Mouse (Mus musculus): Measurements from ENCODE around the gene Ppef2. TPM values are rescaled to one million over a fixed set of nuclear protein-coding genes. Genes with fewer than 3 reads are reported as not detected.
A peak's percentile ranks its signal among the peaks of the same experiment; 100 is the strongest.

Ppef2 gene
- polyA plus RNA-seq, 1 experiment = 3.2 TPM

DNA sequence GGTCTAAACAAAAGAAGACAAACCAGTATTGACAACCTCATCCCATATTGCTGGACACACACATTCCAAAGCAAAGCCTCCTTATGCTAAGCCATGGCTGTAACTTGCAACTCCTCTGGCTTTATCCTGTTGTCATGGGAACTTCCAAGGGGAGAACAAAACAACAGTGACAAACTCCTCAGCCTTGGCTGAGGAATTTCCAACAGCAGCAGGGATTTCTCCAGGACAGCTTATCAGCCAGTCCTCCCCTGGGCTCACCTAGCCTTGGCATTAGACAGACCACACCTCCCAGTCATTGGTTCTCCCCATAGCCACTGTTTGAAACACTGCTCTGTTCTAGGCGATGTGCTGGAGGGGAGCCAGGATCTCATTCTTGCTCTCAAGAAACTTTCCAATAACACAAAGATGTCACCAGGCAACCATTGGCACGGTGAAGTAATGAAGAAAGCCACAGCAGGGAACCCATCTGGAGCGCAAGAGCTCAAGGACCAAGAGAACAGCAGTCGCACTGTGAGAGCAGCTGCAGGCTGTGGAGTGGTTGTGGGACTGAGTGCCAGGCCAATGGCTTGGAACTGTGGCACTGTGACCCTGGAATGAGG, 7.8 kb upstream of the Ppef2 start:
- Histone ChIP-seq H3K4me3 (ENCODE audit: low read depth, low read length) (no peak overlapping the region), H3K4me1 (ENCODE audit: control insufficient read depth, insufficient read depth, low read length) (no peaks in the 10 kb centered on the region), H3K27ac (ENCODE audit: insufficient read depth, low read length) (no peak overlapping the region), H3K9ac (ENCODE audit: low read depth, poor library complexity, severe bottlenecking) (no peak overlapping the region), H3K36me3 (ENCODE audit: control insufficient read depth, insufficient read depth, low read length, poor library complexity, severe bottlenecking) (no peaks in the 10 kb centered on the region), H3K9me3 (replicated peaks; ENCODE audit: control insufficient read depth, insufficient read depth, low read length, poor library complexity, severe bottlenecking) (no peaks in the 10 kb centered on the region), H3K27me3 (ENCODE audit: control insufficient read depth, insufficient read depth, low read length, poor library complexity, severe bottlenecking) (no peaks in the 10 kb centered on the region)
- TF ChIP-seq CTCF (IDR thresholded peaks at IDR 0.05; ENCODE audit: low read depth, low read length) = no peak
- no peak for TF ChIP-seq POLR2A (IDR thresholded peaks at IDR 0.05; ENCODE audit: insufficient read depth, low read length)
- no peak for TF ChIP-seq EP300 (IDR thresholded peaks at IDR 0.05; ENCODE audit: insufficient read depth, low read depth, low read length)

DNA sequence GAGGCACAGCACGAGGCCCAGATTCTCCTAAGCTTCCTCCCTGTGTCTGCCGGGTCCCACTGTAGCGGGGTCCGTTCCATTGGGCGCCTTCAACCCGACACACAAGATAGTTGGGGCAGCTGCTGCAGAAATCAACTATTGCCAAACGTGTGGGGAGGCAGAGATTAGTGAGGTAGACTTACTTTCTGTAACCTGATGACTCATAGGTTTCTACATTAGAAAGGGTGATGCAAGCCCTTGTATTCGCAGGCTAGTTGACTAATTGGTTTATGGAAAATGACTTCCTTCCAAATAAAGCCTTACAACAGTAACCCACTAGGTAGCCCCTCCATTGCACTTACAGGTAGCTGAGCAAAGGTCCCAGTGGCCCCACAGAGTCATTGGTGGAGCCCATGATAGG, 6.6 kb upstream of the Ppef2 start:
- Histone ChIP-seq H3K9ac (ENCODE audit: low read depth, poor library complexity, severe bottlenecking) (no peak overlapping the region), H3K27me3 (ENCODE audit: control insufficient read depth, insufficient read depth, low read length, poor library complexity, severe bottlenecking) (no peaks in the 10 kb centered on the region), H3K36me3 (ENCODE audit: control insufficient read depth, insufficient read depth, low read length, poor library complexity, severe bottlenecking) (no peaks in the 10 kb centered on the region), H3K4me1 (ENCODE audit: control insufficient read depth, insufficient read depth, low read length) (no peaks in the 10 kb centered on the region), H3K9me3 (replicated peaks; ENCODE audit: control insufficient read depth, insufficient read depth, low read length, poor library complexity, severe bottlenecking) (no peaks in the 10 kb centered on the region), H3K4me3 (ENCODE audit: low read depth, low read length) (no peak overlapping the region), H3K27ac (ENCODE audit: insufficient read depth, low read length) (no peak overlapping the region)
- TF ChIP-seq CTCF (IDR thresholded peaks at IDR 0.05; ENCODE audit: low read depth, low read length) (no peak), POLR2A (IDR thresholded peaks at IDR 0.05; ENCODE audit: insufficient read depth, low read length) (no peak), EP300 (IDR thresholded peaks at IDR 0.05; ENCODE audit: insufficient read depth, low read depth, low read length) (no peak)

DNA sequence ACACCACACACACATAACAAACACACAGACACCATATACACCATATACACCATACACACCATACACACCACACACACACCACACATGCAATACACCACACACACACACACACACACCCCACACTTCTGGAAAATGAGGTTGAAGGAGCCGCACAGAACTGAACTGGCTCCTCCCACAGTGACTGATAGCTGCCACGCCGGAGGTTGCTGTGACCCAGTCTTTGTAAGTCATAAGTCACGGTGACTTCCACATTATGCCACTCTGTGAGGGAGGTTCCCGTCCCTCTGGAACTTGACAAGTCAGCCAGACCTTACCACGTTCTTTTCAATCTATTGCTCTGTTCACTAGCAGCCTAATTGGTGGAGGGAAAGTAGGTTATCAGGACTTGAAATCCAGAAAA, 1.6 kb downstream of the Ppef2 start:
- Histone ChIP-seq H3K4me1 (ENCODE audit: control insufficient read depth, insufficient read depth, low read length) (no peaks in the 10 kb centered on the region), H3K27me3 (ENCODE audit: control insufficient read depth, insufficient read depth, low read length, poor library complexity, severe bottlenecking) (no peaks in the 10 kb centered on the region), H3K27ac (ENCODE audit: insufficient read depth, low read length) (no peak overlapping the region), H3K4me3 (ENCODE audit: low read depth, low read length) (no peak overlapping the region), H3K9ac (ENCODE audit: low read depth, poor library complexity, severe bottlenecking) (no peak overlapping the region), H3K36me3 (ENCODE audit: control insufficient read depth, insufficient read depth, low read length, poor library complexity, severe bottlenecking) (no peaks in the 10 kb centered on the region), H3K9me3 (replicated peaks; ENCODE audit: control insufficient read depth, insufficient read depth, low read length, poor library complexity, severe bottlenecking) (no peaks in the 10 kb centered on the region)
- TF ChIP-seq EP300 (IDR thresholded peaks at IDR 0.05; ENCODE audit: insufficient read depth, low read depth, low read length) = no peak
- TF ChIP-seq POLR2A (IDR thresholded peaks at IDR 0.05; ENCODE audit: insufficient read depth, low read length) = no peak
- TF ChIP-seq CTCF (IDR thresholded peaks at IDR 0.05; ENCODE audit: low read depth, low read length) = no peak

DNA sequence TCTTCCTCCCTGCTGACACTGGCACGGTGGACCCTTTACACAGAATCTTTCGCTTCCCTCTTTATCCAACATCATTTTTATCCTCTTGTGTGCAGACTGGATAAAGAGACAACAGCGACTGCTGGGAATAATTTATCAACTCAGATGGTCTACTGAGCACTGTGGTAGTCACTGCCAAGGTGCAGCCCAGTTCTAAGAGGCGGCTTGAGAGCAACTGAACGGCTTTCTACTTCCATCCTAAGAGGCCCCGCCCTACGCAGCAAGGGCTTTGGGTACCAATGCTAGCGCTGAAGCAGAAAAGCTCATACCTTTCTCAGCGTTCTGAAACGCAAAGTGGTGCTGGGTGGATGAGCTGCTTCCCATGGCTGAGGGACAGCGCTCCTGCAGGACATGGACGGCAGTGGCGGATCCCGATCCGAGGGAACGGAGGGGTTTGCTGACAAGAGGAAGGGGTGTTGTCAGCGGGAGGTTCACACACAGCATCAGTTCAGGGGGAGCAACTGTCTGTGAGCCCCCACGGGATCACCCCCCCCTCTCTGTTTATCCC, 3.2 kb downstream of the Ppef2 start:
- Histone ChIP-seq H3K27ac (ENCODE audit: insufficient read depth, low read length) (no peak overlapping the region), H3K4me1 (ENCODE audit: control insufficient read depth, insufficient read depth, low read length) (no peaks in the 10 kb centered on the region), H3K4me3 (ENCODE audit: low read depth, low read length) (no peak overlapping the region), H3K9ac (ENCODE audit: low read depth, poor library complexity, severe bottlenecking) (no peak overlapping the region), H3K9me3 (replicated peaks; ENCODE audit: control insufficient read depth, insufficient read depth, low read length, poor library complexity, severe bottlenecking) (no peaks in the 10 kb centered on the region), H3K27me3 (ENCODE audit: control insufficient read depth, insufficient read depth, low read length, poor library complexity, severe bottlenecking) (no peaks in the 10 kb centered on the region), H3K36me3 (ENCODE audit: control insufficient read depth, insufficient read depth, low read length, poor library complexity, severe bottlenecking) (no peaks in the 10 kb centered on the region)
- TF ChIP-seq EP300 (IDR thresholded peaks at IDR 0.05; ENCODE audit: insufficient read depth, low read depth, low read length) (no peak), POLR2A (IDR thresholded peaks at IDR 0.05; ENCODE audit: insufficient read depth, low read length) (no peak), CTCF (IDR thresholded peaks at IDR 0.05; ENCODE audit: low read depth, low read length) (peak; percentile 46)

DNA sequence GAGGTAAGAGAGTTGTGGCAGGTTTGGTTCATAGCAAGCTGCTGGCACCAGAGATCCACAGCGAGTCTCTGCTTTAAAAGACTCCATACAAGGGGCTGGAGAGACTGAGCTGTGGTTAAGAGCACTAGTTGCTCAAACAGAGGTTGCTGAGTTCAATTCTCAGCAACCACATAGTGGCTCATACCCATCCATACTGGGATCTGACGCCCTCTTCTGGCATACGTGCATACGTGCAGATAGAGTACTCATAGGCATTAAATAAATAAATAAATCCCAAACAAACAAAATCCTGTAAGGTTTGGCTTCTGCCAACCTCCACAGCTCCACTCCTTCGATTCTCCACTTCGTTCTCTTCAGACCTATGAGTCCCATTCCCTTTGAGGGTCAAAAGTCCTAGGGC, 4.0 kb downstream of the Ppef2 start:
- Histone ChIP-seq H3K27me3 (ENCODE audit: control insufficient read depth, insufficient read depth, low read length, poor library complexity, severe bottlenecking) (no peaks in the 10 kb centered on the region), H3K36me3 (ENCODE audit: control insufficient read depth, insufficient read depth, low read length, poor library complexity, severe bottlenecking) (no peaks in the 10 kb centered on the region), H3K4me3 (ENCODE audit: low read depth, low read length) (no peak overlapping the region), H3K9ac (ENCODE audit: low read depth, poor library complexity, severe bottlenecking) (no peak overlapping the region), H3K9me3 (replicated peaks; ENCODE audit: control insufficient read depth, insufficient read depth, low read length, poor library complexity, severe bottlenecking) (no peaks in the 10 kb centered on the region), H3K4me1 (ENCODE audit: control insufficient read depth, insufficient read depth, low read length) (no peaks in the 10 kb centered on the region), H3K27ac (ENCODE audit: insufficient read depth, low read length) (no peak overlapping the region)
- TF ChIP-seq POLR2A (IDR thresholded peaks at IDR 0.05; ENCODE audit: insufficient read depth, low read length) (no peak), CTCF (IDR thresholded peaks at IDR 0.05; ENCODE audit: low read depth, low read length) (no peak), EP300 (IDR thresholded peaks at IDR 0.05; ENCODE audit: insufficient read depth, low read depth, low read length) (no peak)

DNA sequence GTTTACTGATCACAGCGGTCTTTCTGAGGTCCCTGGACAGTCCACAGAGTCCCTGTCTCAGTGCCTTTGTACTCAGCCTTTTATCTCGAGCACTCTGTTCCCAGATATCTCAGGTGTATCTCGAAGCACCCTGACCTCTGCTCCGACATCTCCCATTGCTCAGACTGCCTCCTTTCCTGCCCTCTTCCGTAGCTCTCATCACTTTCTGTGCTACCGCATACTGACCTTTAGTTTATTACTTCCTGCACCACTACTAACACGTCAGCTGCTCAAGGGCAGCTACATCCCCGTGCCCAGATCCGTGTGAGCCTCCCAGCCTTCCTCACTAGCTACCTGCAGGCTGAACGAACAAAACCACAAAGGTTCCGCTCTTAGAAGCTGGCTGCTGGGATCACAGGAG, 7.5 kb downstream of the Ppef2 start:
- Histone ChIP-seq H3K27me3 (ENCODE audit: control insufficient read depth, insufficient read depth, low read length, poor library complexity, severe bottlenecking) (no peaks in the 10 kb centered on the region), H3K36me3 (ENCODE audit: control insufficient read depth, insufficient read depth, low read length, poor library complexity, severe bottlenecking) (no peaks in the 10 kb centered on the region), H3K9me3 (replicated peaks; ENCODE audit: control insufficient read depth, insufficient read depth, low read length, poor library complexity, severe bottlenecking) (no peaks in the 10 kb centered on the region), H3K9ac (ENCODE audit: low read depth, poor library complexity, severe bottlenecking) (no peak overlapping the region), H3K27ac (ENCODE audit: insufficient read depth, low read length) (no peak overlapping the region), H3K4me1 (ENCODE audit: control insufficient read depth, insufficient read depth, low read length) (no peaks in the 10 kb centered on the region), H3K4me3 (ENCODE audit: low read depth, low read length) (no peak overlapping the region)
- TF ChIP-seq EP300 (IDR thresholded peaks at IDR 0.05; ENCODE audit: insufficient read depth, low read depth, low read length) (no peak), CTCF (IDR thresholded peaks at IDR 0.05; ENCODE audit: low read depth, low read length) (no peak), POLR2A (IDR thresholded peaks at IDR 0.05; ENCODE audit: insufficient read depth, low read length) (no peak)
